Mouse (Mus musculus) kidney, adult 8-10 months (tissue): ENCODE results near the gene Atp8a2.

ENCODE experiments used
- DNase-seq, 2 experiments: peaks; one replicate each; pipeline ENCODE4 v3.0.0; 2022

Atp8a2 gene

DNA sequence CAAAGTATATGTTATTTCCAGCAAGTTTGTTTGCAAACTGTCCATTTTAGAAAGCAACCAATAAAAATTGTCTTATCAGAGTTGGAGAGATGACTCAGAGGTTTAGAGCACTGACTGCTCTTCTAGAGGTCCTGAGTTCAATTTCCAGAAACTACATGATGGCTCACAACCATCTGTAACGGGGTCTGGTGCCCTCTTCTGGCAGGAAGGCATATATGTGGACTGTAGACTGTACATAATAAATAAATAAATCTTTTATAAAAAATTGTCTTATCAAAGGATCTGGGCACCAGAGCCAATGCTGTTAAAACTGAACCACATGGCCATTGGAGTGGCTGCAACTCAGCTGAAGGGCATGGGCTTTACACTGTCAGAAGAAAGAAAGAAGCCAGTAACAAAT, 606.4 kb downstream of the Atp8a2 start:
- peak in 1 of 2 experiments; percentile 27 for DNase-seq
